Mouse (Mus musculus) thymus, postnatal 14 days (tissue): ENCODE measurements at regions not wholly inside any gene's neighbourhood (a gene's known extent, or its start where the extent isn't known, plus 50 kb on each side); places are given as distances from the start of the nearest gene placed in this dataset.

ENCODE experiments used
- DNase-seq: peaks from one replicate; pipeline ENCODE4 v3.0.0; 2021

DNA sequence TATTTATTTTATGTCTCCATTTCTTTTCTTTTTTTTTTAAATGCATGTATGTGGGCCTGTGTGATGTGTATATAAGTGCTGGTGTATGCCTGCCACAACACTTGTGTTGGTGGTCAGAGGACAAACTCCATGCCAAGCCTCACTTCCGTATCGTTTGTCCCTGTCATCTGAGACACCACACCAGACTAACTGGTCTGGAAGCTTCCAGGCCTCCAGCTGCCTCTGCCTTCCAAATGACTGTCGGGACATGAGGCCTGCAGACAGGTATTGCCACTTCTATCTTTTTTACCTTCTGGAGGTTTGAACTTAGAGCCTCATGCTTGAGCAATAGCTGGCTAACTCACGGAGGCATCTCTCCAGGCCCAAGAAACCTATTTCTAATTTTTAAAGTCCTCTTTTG is 318.3 kb downstream of the Foxo1 start:
- DNase-seq, result no peak

DNA sequence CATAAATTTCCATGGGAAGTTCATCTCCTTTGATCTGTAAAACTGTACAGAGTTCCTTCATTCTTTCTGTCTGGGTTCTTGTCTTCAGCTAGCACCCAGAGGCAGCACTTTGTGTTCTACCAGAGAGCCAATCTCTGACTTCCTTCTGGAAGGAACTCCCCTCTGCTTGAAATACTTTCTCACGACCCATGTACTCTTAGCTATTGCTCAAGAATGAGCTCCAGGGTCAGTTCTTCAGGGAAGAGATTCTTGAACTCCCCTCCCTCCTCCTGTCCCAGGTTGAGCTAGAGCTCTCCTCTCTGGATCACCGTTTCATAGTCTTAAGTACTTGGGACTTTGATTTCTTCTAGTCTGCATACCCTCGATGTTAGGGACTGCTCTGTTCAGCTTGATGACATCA is 311.8 kb downstream of the Foxo1 start:
- no peak for DNase-seq

DNA sequence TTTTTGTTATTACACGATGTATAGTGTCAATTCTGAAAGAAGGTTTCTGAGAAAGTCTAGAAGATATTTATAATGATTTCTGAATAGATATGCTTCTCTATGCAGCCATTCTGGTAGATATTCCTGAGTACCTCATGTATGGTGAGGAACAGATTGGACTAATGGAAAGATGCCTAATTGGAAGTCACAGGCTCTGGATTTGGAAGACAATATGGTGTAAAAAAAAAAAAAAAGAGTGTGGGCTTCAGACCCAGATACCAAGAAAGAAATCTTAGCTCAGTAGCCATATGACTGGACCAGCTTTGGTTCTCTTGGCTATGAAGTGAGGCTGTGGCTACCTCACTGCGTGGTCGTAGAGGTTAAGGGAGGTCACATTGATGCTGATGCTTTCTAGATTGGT is 311.0 kb downstream of the Foxo1 start:
- DNase-seq, result no peak

DNA sequence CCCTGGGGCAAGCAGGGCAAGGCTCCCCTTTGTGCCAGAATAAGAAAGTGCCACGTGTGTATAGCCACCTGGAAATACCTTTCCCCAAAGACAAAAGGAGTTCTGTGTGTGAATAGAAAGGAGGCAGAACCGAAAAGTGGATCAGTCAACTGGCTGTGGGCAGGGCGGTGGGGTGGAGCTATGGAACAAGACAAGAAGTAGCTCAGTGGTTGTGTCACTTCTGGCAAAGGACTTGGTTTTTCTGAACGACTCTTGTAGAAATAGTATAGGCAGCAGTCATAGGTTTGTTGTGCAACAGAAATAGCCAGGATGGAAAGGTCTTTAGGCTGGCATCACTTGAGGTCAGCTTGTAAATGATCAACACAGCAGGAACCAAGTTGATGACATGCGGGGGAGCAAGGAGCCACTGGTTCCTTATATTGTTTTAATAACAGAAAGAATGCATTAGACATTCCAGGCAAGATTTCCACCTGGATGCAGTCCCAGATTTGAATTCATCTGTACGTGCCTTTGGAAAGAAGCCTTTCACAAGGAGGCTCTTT is 308.6 kb downstream of the Foxo1 start:
- no peak for DNase-seq

DNA sequence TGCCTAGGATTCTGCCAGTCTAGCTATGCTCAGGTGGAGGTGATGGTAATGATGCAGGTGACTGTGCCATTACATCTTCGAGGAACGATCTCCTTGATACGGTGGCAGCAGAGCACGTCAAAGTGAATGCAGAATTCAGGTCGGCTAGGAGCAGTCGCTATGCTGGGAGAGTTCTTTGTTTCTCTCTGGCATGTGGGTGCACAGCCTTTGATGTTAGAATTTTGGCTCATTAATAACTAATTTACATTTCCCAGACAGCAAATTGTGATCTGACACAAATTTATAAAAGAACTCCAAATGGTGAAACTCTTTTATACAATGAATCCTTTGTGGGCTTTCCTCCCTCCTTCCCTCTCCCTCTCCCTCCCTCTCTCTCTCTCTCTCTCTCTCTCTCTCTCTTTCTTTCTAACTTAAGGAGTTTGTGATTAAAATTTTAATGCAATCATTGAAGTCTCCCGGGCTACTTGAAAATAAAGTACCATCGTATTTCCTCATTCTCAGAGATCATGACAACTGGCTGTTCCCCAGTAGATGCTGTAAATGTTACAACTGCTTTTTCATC is 307.2 kb downstream of the Foxo1 start:
- no peak for DNase-seq

DNA sequence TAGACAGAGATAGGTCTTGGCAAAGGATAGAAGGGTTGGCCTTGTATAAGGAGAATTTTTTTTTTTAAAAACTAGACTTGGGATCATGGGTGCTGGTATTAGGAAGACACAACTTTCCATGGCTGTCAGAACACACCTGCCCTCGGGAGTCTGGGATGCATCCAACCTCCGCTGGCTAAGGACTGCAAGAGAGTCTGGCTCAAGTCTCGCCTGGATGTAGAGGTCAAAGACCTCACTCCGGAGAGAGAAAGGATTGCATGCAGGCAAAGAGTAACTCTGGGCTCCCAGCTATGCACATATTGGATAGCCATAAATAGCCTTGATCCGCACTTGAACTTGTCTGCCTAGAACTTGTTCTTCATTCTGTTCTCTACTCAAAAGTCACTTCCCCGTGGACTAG is 306.2 kb downstream of the Foxo1 start:
- DNase-seq, result no peak

DNA sequence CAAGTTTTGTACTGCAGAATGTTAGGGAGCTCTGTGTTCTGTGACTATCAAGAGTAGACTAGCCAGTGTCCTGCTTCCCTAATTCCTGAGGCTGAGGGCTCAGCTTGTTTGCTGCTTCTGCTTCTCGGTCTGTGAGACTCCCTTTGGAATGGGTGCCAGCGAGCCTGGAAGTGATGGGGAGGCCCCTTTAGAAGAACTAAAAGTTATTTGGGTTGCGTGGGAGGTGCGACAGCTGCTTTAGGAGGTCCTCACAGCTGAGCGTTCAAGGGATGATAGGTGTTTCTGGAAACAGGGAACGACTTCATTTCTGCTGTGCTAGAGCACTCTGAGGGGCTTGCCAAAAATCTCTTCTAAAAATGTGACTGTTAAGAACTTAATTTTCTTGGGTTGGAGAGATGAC is 305.7 kb downstream of the Foxo1 start:
- no peak for DNase-seq

DNA sequence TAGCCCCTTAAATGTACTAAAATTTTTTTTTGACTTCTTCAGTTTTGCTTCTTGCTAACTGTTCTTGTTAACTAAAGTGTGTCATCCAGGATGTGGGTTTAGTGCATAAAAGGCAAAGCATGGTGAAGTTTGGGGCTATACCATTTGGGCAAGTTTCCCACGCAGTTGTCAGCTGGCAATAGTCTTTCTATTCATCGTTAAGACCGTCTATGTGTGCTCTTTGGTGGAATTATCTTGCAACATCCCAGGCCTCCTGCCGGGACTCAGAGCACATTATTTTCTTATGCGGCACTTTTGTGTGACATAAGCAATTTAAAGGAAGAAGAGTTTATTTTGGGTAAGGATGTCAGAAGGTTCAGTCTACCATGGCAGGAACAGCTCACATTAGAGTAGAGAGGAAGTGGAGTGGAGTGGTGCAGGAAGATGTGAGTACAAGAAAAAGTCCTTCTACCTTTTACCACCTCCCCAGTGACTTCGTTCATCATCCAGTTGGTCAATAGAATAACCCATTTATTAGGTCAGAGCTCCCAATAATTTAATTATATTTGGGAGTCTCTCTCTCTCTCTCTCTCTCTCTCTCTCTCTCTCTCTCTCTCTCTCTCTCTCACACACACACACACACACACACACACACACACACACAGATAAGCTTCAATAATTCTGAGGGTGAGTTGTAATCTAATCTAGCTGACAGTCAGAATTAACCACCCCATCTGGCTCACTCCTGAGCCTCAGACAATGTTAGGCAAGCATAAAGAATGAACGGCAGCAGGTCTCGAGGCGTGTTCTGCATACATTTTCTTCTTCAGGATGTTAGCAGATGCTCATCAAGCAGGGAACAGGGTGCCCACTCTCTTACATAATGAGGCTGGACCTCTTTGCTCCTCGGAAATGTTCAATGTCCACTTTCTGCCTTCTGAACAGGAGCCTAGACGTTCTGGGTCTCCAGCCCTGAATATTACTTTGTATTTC is 304.7 kb downstream of the Foxo1 start:
- peak; percentile 70 for DNase-seq

DNA sequence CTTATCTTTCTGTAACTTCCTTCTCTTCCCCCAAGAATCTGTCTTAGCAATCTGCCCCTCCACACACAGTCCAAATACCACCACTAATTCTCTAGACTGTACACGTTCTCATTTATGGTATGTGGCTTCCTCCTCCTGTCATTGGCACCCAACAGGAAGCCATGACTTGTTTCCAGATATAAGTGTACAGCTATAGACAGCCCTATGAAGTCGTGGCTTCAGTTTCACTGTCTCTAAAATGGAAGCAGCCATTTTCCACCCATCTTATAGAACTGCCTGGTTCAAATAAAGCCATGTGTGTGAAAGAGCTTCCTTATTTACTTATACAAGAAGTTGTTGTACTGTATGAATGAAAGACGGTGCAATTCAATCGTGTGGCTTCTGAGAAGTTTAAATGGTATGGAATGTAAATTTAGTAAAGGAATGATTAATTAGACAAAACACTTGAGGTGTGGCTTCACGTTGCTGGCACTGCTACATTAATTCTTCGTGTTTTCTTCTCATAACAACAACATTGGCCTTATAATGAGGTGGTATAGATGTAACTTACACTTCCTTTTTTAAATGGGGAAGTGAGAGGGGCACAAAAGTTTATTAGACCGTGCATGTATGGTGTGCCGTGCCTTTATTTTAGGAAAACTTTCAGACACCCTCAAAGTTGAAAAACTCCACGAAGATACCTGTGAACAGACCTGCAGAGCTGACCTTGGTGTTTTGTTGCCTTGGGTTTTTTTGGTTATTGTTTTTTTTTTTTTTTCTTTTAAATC is 299.7 kb downstream of the Foxo1 start:
- no peak for DNase-seq

DNA sequence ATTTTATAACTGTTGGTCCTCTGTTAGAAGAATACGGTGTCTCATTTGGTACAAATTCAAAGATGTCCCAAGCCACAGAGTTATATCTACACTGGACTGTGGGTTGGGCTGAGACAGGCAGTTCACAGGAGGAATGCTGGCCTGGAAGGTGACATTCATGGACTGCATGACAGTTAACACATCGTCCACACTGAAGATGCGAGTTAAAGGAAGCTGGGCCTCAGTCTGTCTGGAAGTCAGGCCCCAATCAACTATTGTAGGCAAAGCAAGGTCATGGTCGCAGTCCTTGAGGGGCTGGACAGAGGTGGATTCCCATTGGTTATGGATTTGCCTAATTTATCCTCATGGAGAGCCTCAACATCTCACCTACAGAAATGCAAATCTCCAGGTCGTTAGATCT is 295.5 kb downstream of the Foxo1 start:
- DNase-seq, result no peak

DNA sequence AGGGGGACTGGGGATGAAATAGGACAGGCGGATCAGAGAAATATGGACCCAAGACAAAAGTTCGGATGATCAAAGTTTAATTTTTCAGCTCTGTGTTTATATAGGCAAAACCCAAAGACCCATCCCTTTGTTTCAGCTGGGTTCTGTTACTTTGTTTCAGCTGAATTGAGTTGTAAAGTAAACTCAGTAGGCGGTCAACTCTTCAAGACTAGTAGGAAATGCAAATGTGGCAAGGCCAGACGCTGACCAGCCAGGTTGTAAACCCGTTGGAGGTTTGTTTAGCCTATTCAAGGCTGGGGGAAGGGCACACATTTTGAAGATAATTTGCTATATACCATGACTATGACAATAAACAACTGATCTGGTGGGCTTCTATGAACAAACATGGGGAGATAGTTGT is 294.7 kb downstream of the Foxo1 start:
- no peak for DNase-seq

DNA sequence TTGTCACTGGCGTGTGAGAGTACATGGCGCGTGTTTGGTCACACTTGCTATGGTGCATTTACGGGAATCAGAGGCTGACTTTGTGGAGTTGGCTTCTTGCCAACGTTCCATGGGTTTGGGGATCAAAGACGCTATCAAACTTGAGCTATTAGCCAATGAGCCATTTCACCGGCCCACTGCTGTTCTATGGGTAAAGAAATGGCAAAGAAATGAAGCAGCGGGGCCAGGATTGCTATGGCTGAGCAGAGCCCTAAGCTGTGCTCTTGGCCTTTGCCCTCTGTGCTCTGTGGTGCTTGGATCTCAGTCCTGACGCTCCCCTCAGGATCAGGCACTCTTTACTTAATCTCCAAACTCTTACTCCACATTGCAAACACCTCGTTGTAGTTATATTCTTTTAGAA is 291.3 kb downstream of the Foxo1 start:
- DNase-seq, result no peak

DNA sequence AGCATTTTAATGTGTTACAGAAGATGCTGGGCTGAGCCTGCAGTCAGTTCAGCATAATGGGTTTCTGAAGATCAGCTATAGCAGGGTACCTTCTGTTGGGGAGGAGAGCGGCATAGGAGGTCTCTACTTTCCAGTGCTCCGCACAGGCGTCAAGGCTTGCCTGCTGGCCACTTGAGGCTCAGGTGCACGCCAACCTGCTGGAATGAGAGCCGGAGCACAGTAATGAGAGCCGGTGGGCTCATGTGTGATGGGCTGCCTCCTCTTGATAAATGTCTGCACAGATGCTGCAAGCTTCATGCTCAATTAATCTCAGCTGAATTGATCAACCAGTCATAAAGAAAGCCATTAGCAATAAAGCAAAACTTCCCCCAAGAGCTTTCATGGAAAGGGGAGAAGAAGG is 290.6 kb downstream of the Foxo1 start:
- no peak for DNase-seq

DNA sequence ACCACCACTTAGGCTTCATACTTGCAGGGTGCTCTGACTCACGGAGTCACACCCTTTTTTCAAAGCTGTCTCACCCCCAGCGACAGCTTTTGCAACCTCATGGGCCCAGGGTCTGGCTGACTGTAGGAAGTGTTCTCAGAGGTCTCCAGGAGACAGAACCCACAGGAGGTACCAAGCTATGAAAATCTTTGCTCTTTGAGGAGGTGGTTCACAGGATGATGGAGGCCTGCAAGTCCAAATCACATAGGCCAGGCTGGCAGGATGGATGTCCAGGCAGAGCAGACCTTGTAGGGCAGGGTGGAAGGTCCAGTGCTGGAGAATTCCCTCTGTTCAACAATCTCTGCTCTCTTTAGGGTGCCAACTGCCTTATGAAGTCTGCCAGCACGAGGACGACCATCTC is 289.2 kb downstream of the Foxo1 start:
- DNase-seq, result no peak

DNA sequence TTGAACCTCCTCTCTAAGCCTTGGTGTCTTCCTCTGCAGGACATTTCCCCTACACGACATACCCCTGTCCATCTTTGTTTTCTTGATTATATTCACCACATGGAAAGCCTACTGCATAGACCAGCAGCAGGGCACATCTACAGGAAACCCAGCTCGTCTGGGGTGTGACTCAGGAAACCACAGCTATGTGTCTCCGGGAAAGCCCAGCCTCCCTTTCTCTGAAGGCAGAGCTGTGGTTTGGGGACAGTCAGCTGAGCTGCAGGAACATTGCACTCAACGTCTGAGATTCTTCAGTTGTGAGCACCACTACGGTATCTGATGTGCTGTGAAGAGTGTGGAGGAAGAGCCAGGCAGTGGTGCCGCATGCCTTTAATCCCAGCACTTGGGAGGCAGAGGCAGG is 286.9 kb downstream of the Foxo1 start:
- peak; percentile 82 for DNase-seq

DNA sequence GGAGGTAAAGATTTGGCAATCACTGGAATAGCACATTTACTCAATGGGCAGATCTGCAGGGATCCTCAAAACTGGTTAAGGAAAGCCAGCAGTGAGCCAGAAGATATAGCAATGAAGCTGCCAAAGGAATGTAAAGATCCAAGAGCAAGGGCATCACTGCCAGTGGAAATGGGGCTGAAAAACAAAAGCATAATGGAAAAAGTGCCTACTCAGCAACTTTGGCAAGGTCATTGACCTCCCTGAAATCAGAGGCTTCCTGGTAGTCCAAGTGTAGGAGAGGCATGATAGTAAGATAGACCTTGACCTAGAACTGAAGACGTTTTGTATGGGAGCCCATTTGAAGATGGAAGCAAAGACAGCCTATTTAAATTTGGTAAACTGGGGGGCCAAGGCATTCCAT is 286.4 kb downstream of the Foxo1 start:
- no peak for DNase-seq

DNA sequence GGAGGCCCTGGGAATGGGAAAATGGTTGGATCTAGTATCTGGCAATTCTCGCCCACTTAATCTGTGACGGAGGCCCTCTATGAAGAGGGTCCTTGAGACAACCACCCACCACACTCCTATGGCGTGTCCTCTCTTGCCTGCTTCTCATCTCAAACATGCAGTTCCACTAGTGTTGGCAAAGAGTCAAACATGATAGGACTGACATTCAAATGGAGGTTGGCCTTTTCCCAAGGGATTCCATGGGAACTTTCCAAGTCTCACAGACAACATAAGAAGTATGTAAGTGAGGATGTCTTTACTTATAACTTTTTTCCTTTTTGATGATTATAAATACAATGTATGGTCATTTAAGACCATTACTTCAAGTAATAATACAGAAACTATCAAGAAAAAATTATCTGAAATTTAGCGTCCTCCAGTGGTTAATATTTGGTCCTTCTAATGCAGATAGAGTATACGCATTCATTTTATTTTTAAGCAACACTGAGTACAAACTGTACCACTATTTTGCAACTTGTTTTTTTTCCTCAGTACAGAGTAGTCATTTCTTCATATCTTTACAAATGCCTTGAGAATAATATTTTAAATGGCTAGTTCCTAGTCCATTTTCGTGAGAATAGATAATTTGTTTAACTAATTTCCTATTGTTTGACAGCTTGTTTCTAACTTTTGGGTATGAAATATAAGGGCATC is 280.2 kb downstream of the Foxo1 start:
- DNase-seq, result no peak

DNA sequence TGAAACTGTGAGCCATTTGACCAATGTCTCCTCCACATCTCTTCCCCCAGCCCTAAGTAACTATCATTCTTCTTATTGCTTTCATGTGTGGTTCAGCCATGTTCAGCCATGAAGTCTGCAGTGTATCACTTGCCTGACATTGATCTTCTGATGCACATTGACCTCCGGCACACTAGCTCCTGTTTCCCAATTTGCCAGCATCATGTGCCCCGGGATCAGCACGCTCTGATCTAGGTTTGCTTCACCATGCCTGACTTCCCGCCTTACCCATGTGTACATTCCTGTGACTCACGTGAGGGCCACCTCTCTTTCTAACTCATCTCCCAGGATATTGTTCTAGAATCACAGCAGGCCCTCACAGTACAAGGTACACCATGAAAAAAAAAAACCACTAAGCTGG is 277.9 kb downstream of the Foxo1 start:
- DNase-seq, result no peak

DNA sequence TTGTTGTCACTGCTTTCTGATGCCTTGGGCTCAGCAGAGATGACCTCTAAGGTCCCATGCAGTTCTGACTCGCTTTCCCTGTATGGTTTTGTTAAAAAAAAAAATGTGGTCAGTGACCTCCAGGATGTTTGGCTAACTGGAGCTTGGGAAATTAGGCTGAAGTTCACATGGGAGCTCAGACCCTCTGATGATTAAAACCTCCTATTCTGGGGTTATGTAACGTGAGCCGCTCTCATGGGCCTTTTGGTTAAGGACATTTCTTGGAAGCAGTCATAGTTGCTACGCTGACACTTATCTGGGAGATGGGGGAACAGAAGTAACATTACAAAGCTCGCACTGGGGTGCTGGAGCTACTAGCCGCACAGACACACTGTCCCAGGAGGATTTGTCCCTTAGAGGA is 274.9 kb downstream of the Foxo1 start:
- no peak for DNase-seq

DNA sequence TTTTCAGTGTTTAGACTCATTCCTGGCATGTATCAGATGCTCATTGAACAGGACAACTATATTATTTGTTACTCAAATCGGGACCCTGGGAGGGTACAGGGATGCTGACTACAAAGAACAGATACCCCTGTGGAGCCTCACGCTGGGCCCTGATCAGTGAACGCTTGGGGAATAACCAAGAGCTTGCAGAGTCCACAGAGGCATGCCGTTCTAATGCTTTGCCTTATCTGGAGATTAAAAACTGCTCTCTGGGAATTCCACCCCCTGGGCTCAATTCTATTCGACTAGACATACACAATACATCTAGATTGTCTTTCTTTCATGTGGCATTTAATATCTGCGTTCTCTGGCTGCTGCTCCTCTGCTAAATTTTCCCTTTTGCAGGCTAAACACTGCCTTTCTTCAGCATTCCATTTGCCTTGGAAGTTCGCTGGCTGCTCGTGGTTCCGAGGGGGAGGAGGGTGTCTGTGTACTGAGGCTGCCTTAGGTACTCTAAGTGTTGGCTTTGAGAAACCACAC is 272.8 kb downstream of the Foxo1 start:
- DNase-seq, result no peak

DNA sequence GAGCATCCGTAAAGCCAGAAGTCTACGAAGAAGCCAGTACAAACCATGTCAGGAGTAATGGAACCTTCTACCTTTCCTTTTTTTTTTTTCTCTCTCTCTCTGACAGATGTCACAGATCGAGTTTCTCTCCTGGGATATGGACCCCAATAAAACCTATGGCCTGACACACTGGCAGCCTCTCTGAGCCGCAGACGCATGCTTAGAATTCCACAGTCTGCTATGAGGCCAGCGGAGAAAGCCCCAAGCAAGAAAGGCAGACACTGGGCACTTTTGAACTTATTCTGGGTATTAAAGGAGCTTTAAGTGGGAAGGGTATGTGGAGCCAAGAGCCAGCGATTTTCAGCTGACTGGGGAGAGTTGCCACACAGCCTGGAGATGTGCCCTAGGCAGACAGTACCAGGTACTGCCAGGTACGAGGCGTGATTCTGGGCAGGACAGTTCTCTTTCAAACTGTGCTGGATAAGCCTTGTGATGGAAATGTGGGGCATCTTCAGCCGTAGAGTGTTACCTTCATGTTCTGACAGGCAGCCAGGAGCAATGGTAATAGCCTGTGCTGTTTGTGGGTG is 271.8 kb downstream of the Foxo1 start:
- no peak for DNase-seq

DNA sequence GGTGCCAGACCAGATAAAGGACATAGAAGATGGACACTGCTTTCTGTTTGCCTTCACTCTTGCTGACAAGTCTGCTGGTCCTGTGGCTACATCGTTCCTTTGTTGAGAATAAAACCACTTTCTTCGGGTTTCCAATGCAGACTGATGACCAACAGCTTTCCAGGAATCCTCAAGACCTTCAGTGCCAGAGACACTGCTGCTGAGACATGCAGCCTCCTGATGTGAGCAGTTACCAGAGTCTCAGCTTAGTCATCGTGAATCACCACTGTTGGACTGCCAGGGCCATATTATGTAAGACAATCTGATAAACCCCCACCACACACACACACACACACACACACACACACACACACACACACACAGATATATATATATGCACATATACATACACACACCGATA is 270.2 kb downstream of the Foxo1 start:
- no peak for DNase-seq
